ENCODE assay signal across 9 mouse cellular contexts in the genomic region with DNA sequence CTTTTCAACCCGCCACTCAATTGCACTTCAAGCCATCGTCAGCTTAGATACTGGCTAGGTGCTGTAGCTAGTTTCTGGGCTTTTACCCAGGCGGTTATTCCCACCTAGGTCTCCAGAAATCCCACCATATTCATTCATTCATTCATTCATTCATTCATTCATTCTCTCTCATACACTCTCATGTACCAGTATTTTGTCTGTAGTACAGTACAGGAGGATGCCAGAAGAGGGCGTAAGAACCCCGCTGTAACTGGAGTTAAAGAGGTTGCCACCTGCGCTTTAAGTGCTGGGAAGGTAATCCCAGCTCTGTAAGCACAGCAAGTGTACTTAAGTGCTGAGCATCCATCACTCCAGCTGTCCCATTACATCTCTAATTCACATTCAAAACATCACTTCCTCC. TPM values are rescaled to one million over a fixed set of nuclear protein-coding genes. Genes with fewer than 3 reads are reported as not detected.
DNase-seq lines count a peak whose midpoint lies in the region; ATAC-seq and TF ChIP-seq lines count a peak whose summit lies in the region.
"Had no signal": no experiment of that assay in that cellular context is flagged by ENCODE, and none has a peak within 500 bp of the region (broad histone marks: within the 10 kb centered on the region; RNA-seq: fewer than 3 reads in every experiment).

No protein-coding gene starts in this region.

- WGBS in kidney, embryonic 14.5 days, result 49% methylated on average over 6 of the region's 6 CpGs
- WGBS in forebrain, postnatal 0 days, result 40% methylated on average over 6 of the region's 6 CpGs
- 50% methylated on average over 6 of the region's 6 CpGs for WGBS in liver, postnatal 0 days (ENCODE audit: insufficient replicate concordance)

- TF ChIP-seq CTCF in forebrain, postnatal 0 days (IDR thresholded peaks at IDR 0.05; ENCODE audit: low read depth), result peak; percentile 34; the same call in 1 of the 2 replicates
- TF ChIP-seq CTCF in liver, postnatal 0 days (IDR thresholded peaks at IDR 0.05; ENCODE audit: low read depth), result peak; percentile 41

- H3K36me3 ChIP-seq in kidney, embryonic 14.5 days (ENCODE audit: control insufficient read depth, insufficient read depth, low read length), result peaks cover 9% of the 10 kb centered on the region
- 0 out of 2 replicates have a peak, but pooled peaks cover 5% of the 10 kb centered on the region for H3K36me3 ChIP-seq in ES-E14 (ENCODE audit: control insufficient read depth, insufficient read depth, low read length, poor library complexity, severe bottlenecking)
- no peaks in the 10 kb centered on the region for H3K36me3 ChIP-seq in forebrain, postnatal 0 days (ENCODE audit: insufficient read depth)
- peaks cover 8% of the 10 kb centered on the region for H3K36me3 ChIP-seq in liver, postnatal 0 days (replicated peaks; ENCODE audit: insufficient read depth, low read length)

- peaks cover 25% of the 10 kb centered on the region; the same call in 1 of the 2 replicates for H3K4me1 ChIP-seq in kidney, embryonic 14.5 days (ENCODE audit: control insufficient read depth, insufficient read depth, low read length)
- peaks cover 7 to 19% of the 10 kb centered on the region in 2 experiments; a peak in 3 of 4 replicates for H3K4me1 ChIP-seq in ES-E14 (ENCODE audit: control insufficient read depth in 2 of 2, insufficient read depth in 2 of 2, low read length in 2 of 2, poor library complexity in 1 of 2)
- peaks cover 48% of the 10 kb centered on the region for H3K4me1 ChIP-seq in forebrain, postnatal 0 days (ENCODE audit: insufficient read depth)
- H3K4me1 ChIP-seq in liver, postnatal 0 days (ENCODE audit: insufficient read depth), result peaks cover 29% of the 10 kb centered on the region

- H3K9ac ChIP-seq in kidney, embryonic 14.5 days (ENCODE audit: low read depth, low read length), result no peak overlapping the region
- H3K9ac ChIP-seq in ES-E14 (ENCODE audit: insufficient read depth, low read depth, low read length, poor library complexity, severe bottlenecking), result no peak overlapping the region
- no peak overlapping the region for H3K9ac ChIP-seq in forebrain, postnatal 0 days
- H3K9ac ChIP-seq in liver, postnatal 0 days (replicated peaks), result no peak overlapping the region

- H3K4me3 ChIP-seq in kidney, embryonic 14.5 days (ENCODE audit: low read length), result peak overlapping the region; percentile 54; the same call in 1 of the 2 replicates
- H3K4me3 ChIP-seq in ES-E14 (ENCODE audit: insufficient read depth in 1 of 2, low read depth in 1 of 2, low read length in 2 of 2, poor library complexity in 1 of 2, severe bottlenecking in 1 of 2), result peak overlapping the region in 1 of 2 experiments; percentile 99; a peak in 2 of 4 replicates
- H3K4me3 ChIP-seq in forebrain, postnatal 0 days (ENCODE audit: low read depth, low read length), result no peak overlapping the region
- peak overlapping the region; percentile 89; the same call in 1 of the 2 replicates for H3K4me3 ChIP-seq in liver, postnatal 0 days (ENCODE audit: low read depth, low read length)

- H3K27ac ChIP-seq in kidney, embryonic 14.5 days (ENCODE audit: low read depth, low read length), result no peak overlapping the region
- no peak overlapping the region for H3K27ac ChIP-seq in ES-E14 (ENCODE audit: insufficient read depth, low read depth, low read length, poor library complexity, severe bottlenecking)
- no peak overlapping the region; the same call in 1 of the 2 replicates for H3K27ac ChIP-seq in forebrain, postnatal 0 days (ENCODE audit: low read depth, low read length)
- H3K27ac ChIP-seq in liver, postnatal 0 days (ENCODE audit: low read depth), result no peak overlapping the region

- in situ Hi-C loops in ES-E14 (cut with MboI; ENCODE audit: low sequenced_read_pairs in 2 of 2, unreplicated experiment in 2 of 2), result no loop called here

- peak overlapping the region; percentile 57; the same call in 1 of the 2 replicates for H3K4me2 ChIP-seq in kidney, embryonic 14.5 days (replicated peaks; ENCODE audit: low read depth, low read length)
- peak overlapping the region; percentile 81 for H3K4me2 ChIP-seq in forebrain, postnatal 0 days (ENCODE audit: low read depth)
- peak overlapping the region; percentile 91 for H3K4me2 ChIP-seq in liver, postnatal 0 days (ENCODE audit: low read depth, low read length)

- no peaks in the 10 kb centered on the region for H3K9me3 ChIP-seq in kidney, embryonic 14.5 days (ENCODE audit: control insufficient read depth, low read length)
- H3K9me3 ChIP-seq in ES-E14 (ENCODE audit: control insufficient read depth, insufficient read depth, low read depth, low read length), result no peaks in the 10 kb centered on the region
- no peaks in the 10 kb centered on the region for H3K9me3 ChIP-seq in forebrain, postnatal 0 days (ENCODE audit: low read length)
- no peaks in the 10 kb centered on the region for H3K9me3 ChIP-seq in liver, postnatal 0 days (ENCODE audit: low read length)

- DNase-seq in kidney, postnatal 36 days, result no peak
- DNase-seq in ES-E14 (ENCODE audit: low read depth, low spot score), result no peak
- DNase-seq in forebrain, postnatal 0 days, result no peak
- DNase-seq in liver, postnatal 0 days, result no peak
- DNase-seq in Muller cell, postnatal 12 days (ENCODE audit: inconsistent ontology term), result no peak
- no peak for DNase-seq in adrenal gland, adult 8-10 months
- DNase-seq: right cerebral cortex, adult 18-20 months had no signal

- no peak for ATAC-seq in kidney, embryonic 14.5 days (ENCODE audit: low FRiP score, low TSS enrichment)
- no peak for ATAC-seq in forebrain, postnatal 0 days
- ATAC-seq in liver, postnatal 0 days, result no peak
- ATAC-seq in inflammation-experienced regulatory T-cells, adult 6 months, result no peak

- no peak for TF ChIP-seq EP300 in liver, postnatal 0 days (IDR thresholded peaks at IDR 0.05; ENCODE audit: low read depth)

- H3K27me3 ChIP-seq in kidney, embryonic 14.5 days (ENCODE audit: control insufficient read depth, insufficient read depth, low read length), result no peaks in the 10 kb centered on the region
- no peaks in the 10 kb centered on the region for H3K27me3 ChIP-seq in forebrain, postnatal 0 days (ENCODE audit: insufficient read depth, low read length)
- H3K27me3 ChIP-seq in liver, postnatal 0 days (ENCODE audit: insufficient read depth, low read length), result no peaks in the 10 kb centered on the region

TF ChIP-seq in ES-E14, 5 proteins besides CTCF, POLR2A, EP300 and RAD21:
- no peak for TF ChIP-seq ZNF384 (IDR thresholded peaks at IDR 0.05; ENCODE audit: low read depth, low read length)
- TF ChIP-seq HCFC1 (IDR thresholded peaks at IDR 0.05; ENCODE audit: borderline replicate concordance, insufficient read depth, low read length), result peak; percentile 70; the same call in 1 of the 2 replicates
- no peak for TF ChIP-seq MAFK (IDR thresholded peaks at IDR 0.05; ENCODE audit: insufficient read depth, low read depth, low read length)

RNA-seq across cellular contexts. Expression of gene Thtpa, which starts 0.7 kb away (rescaled TPM):
- 14.5 and 21.8 TPM in 2 replicates for polyA plus RNA-seq in kidney, embryonic 14.5 days (2014; fragmentation: Nextera tagmentation; extraction: Ambion mirVana)
- 7.9 and 11.9 TPM in 2 replicates for total RNA-seq in ES-E14 (2012; rRNA removed)
- 49.0 and 55.2 TPM in 2 replicates for total RNA-seq in forebrain, postnatal 0 days (2014; rRNA removed)
- 47.2 and 48.0 TPM in 2 replicates for polyA plus RNA-seq in forebrain, postnatal 0 days (2015; fragmentation: Nextera tagmentation; extraction: Ambion mirVana)
- 5.9 and 7.0 TPM in 2 replicates for polyA plus RNA-seq in liver, postnatal 0 days (2015; fragmentation: Nextera tagmentation; extraction: Ambion mirVana)
- 10 to 100 TPM in 1 of 3 experiments, 1 to 10 TPM in 2; 7.8 to 12.1 (median 9.3) TPM for polyA plus RNA-seq in inflammation-experienced regulatory T-cells, adult 6 months (2017; shearing (Covaris generic))
- total RNA-seq in adrenal gland, adult 8-10 months (2022), result 10 to 100 TPM; 16.1 to 22.6 (median 21.0) TPM

RNA-seq across cellular contexts. Expression of gene Zfhx2, which starts 1.8 kb away (rescaled TPM):
- polyA plus RNA-seq in kidney, embryonic 14.5 days (2014; fragmentation: Nextera tagmentation; extraction: Ambion mirVana), result 5.8 and 6.4 TPM in 2 replicates
- total RNA-seq in ES-E14 (2012; rRNA removed), result 9.4 and 12.4 TPM in 2 replicates
- total RNA-seq in forebrain, postnatal 0 days (2014; rRNA removed), result 8.9 and 11.1 TPM in 2 replicates
- polyA plus RNA-seq in forebrain, postnatal 0 days (2015; fragmentation: Nextera tagmentation; extraction: Ambion mirVana), result 2.7 and 7.5 TPM in 2 replicates
- 0.78 and 1.0 TPM in 2 replicates for polyA plus RNA-seq in liver, postnatal 0 days (2015; fragmentation: Nextera tagmentation; extraction: Ambion mirVana)
- polyA plus RNA-seq in inflammation-experienced regulatory T-cells, adult 6 months (2017; shearing (Covaris generic)), result 1 to 10 TPM; 4.1 to 4.9 (median 4.2) TPM
- total RNA-seq in adrenal gland, adult 8-10 months (2022), result 10 to 100 TPM in 2 of 4 experiments, 1 to 10 TPM in 2; 6.9 to 17.8 (median 11.7) TPM

RNA-seq across cellular contexts. Expression of gene Ap1g2, which starts 12.5 kb away (rescaled TPM):
- 11.4 and 17.8 TPM in 2 replicates for polyA plus RNA-seq in kidney, embryonic 14.5 days (2014; fragmentation: Nextera tagmentation; extraction: Ambion mirVana)
- 5.9 and 14.1 TPM in 2 replicates for total RNA-seq in ES-E14 (2012; rRNA removed)
- total RNA-seq in forebrain, postnatal 0 days (2014; rRNA removed), result 11.3 and 12.8 TPM in 2 replicates
- polyA plus RNA-seq in forebrain, postnatal 0 days (2015; fragmentation: Nextera tagmentation; extraction: Ambion mirVana), result 4.2 and 5.5 TPM in 2 replicates
- polyA plus RNA-seq in liver, postnatal 0 days (2015; fragmentation: Nextera tagmentation; extraction: Ambion mirVana), result 7.8 and 9.6 TPM in 2 replicates
- 100 to 1,000 TPM; 103 to 111 (median 110) TPM for polyA plus RNA-seq in inflammation-experienced regulatory T-cells, adult 6 months (2017; shearing (Covaris generic))
- total RNA-seq in adrenal gland, adult 8-10 months (2022), result 10 to 100 TPM; 24.5 to 29.3 (median 26.0) TPM

RNA-seq across cellular contexts. Expression of gene Jph4, which starts 22.8 kb away (rescaled TPM):
- 0.43 and 0.55 TPM in 2 replicates for polyA plus RNA-seq in kidney, embryonic 14.5 days (2014; fragmentation: Nextera tagmentation; extraction: Ambion mirVana)
- 1.7 and 3.8 TPM in 2 replicates for total RNA-seq in ES-E14 (2012; rRNA removed)
- total RNA-seq in forebrain, postnatal 0 days (2014; rRNA removed), result 156 and 160 TPM in 2 replicates
- 47.4 and 55.3 TPM in 2 replicates for polyA plus RNA-seq in forebrain, postnatal 0 days (2015; fragmentation: Nextera tagmentation; extraction: Ambion mirVana)
- not detected in 2 replicates for polyA plus RNA-seq in liver, postnatal 0 days (2015; fragmentation: Nextera tagmentation; extraction: Ambion mirVana)
- polyA plus RNA-seq in inflammation-experienced regulatory T-cells, adult 6 months (2017; shearing (Covaris generic)), result not detected
- 1 to 10 TPM; 3.3 to 6.9 (median 5.3) TPM for total RNA-seq in adrenal gland, adult 8-10 months (2022)
